Mouse (Mus musculus): ENCODE results near the gene Tcaf3. TPM values are rescaled to one million over a fixed set of nuclear protein-coding genes. Genes with fewer than 3 reads are reported as not detected.

Tcaf3 gene
- not detected in 2 replicates for polyA plus RNA-seq (2012; rRNA removed)

DNA sequence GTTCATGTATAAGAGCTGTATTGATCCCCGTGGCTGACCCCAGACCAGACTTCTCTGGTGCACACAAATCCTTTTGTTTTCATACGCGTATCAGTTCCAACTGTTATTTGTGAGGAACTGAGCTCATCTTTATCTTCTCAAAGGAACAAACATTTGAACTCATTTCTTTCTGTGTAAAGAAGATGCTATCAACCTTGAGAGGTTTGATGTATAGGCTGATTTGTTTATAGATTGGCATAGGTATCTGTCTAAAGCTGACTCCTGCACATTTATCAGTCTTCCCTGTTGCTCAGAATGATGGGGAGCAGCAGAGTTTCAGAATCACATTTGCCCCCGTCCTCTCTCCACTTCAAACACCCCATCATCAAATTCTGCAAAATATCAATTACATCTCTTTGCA lies at the start of gene Tcaf3:
Gene Tcaf3 (minus strand): TSS at position 101 of the 400 bp plus-strand sequence.

DNA sequence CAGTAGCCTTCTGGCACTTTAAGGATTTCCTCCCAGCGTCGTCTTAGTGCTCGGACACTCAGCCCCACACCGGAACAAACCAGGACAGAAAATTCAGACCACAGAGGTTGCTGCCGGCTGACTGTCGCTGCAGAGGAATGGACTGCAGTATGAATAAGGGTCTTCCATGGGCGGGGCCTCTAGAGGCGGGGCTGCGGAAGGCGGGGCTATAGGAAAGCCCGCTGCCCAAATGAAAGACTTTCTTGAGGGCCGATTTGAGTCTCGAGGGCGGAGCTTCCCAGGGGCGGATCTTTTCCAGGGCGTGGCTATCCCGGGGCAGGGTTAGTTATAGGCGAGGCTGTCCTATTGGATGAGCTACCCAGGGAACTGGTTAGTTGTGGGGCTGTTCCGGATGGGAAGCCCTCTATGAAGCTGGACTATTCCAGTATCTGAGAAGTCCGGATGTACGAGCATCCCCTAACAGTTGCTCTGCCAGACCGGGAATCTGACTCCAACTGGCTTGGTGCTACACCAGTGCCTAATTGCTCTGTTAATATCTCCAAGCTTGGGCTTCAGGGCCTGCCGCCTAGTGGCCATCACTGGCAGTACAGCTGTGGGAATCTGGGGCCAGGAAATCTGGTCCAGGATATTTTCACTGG lies 47.5 kb upstream of the Tcaf3 start, which contains the start of gene Tcaf2:
Gene Tcaf2 (minus strand): TSS at position 343 of the 638 bp plus-strand sequence.

DNA sequence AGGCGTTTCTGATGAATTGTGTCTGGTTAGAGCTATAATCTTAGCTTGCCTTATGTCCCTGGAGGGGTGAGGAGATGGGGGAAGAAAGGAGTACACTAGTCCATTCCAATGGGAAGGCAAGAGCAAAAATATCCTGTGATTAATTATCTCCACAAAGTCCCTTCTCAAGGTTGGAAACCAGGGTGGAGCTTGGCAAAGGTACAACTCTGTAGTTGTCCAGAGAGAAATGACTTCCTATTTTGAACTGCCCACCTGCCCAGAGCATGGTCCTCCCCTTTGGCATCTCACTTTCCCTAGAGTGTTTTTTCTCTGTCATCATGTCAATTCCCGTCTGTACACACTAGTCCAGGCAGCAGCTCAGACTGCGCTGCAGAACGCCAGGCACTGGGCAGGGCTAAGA lies 50.0 kb downstream of the Tcaf3 start, which contains the start of gene Olfr455:
Gene Olfr455 (minus strand): TSS at position 127 of the 400 bp plus-strand sequence.

Other genes starting within 250 kb of the Tcaf3 start
- gene Zyx, start 248.1 kb downstream of the Tcaf3 start, polyA plus RNA-seq (2012; rRNA removed) = 107 and 152 TPM in 2 replicates
- 10.1 and 11.7 TPM in 2 replicates for gene Epha1, start 224.4 kb downstream of the Tcaf3 start, polyA plus RNA-seq (2012; rRNA removed)
- gene Tas2r143, start 197.5 kb downstream of the Tcaf3 start, polyA plus RNA-seq (2012; rRNA removed) = 0.12 TPM in 1 of 2 replicates, not detected in the other
- not detected in 2 replicates for gene Tas2r135, start 192.3 kb downstream of the Tcaf3 start, polyA plus RNA-seq (2012; rRNA removed)
- gene Tas2r126, start 163.2 kb downstream of the Tcaf3 start, polyA plus RNA-seq (2012; rRNA removed) = 0.06 and 0.11 TPM in 2 replicates
- gene Olfr458, start 132.5 kb downstream of the Tcaf3 start, polyA plus RNA-seq (2012; rRNA removed) = not detected in 2 replicates
- not detected in 2 replicates for gene Olfr457, start 121.4 kb downstream of the Tcaf3 start, polyA plus RNA-seq (2012; rRNA removed)
- not detected in 2 replicates for gene Olfr456, start 110.5 kb downstream of the Tcaf3 start, polyA plus RNA-seq (2012; rRNA removed)
- gene Olfr455, start 50.1 kb downstream of the Tcaf3 start, polyA plus RNA-seq (2012; rRNA removed) = not detected in 2 replicates
- gene Tcaf2, start 47.6 kb upstream of the Tcaf3 start, polyA plus RNA-seq (2012; rRNA removed) = 2.4 and 3.3 TPM in 2 replicates
- 3.0 and 3.2 TPM in 2 replicates for gene Tcaf1, start 112.4 kb upstream of the Tcaf3 start, polyA plus RNA-seq (2012; rRNA removed)
- not detected in 2 replicates for gene Olfr453, start 141.7 kb upstream of the Tcaf3 start, polyA plus RNA-seq (2012; rRNA removed)
- not detected in 2 replicates for gene Olfr38, start 158.7 kb upstream of the Tcaf3 start, polyA plus RNA-seq (2012; rRNA removed)
- gene Olfr452, start 187.4 kb upstream of the Tcaf3 start, polyA plus RNA-seq (2012; rRNA removed) = not detected in 2 replicates
- not detected in 2 replicates for gene Olfr450, start 214.2 kb upstream of the Tcaf3 start, polyA plus RNA-seq (2012; rRNA removed)
- gene Olfr449, start 236.7 kb upstream of the Tcaf3 start, polyA plus RNA-seq (2012; rRNA removed) = not detected in 2 replicates

All from stomach, adult 2 months (tissue).